Mouse (Mus musculus) lung, postnatal 14 days (tissue): Measurements from ENCODE around the gene Tmigd3.

ENCODE experiments used
- DNase-seq: peaks from one replicate; pipeline ENCODE4 v3.0.0; 2021

The Tmigd3 gene

GRCm38 (mm10) chr3:105870558-105870957 is at the start of gene Tmigd3, which contains the start of gene Adora3:
Gene Tmigd3, plus strand, starts transcription at chr3:105870903.
Gene Adora3, plus strand, starts transcription at chr3:105870858.
- DNase-seq = no peak

GRCm38 (mm10) chr3:105821504-105821903 is 49.2 kb upstream of the Tmigd3 start:
- DNase-seq = no peak

- DNase-seq = no peak
Measured at GRCm38 (mm10) chr3:105823609-105824008, 47.1 kb upstream of the Tmigd3 start.

GRCm38 (mm10) chr3:105824103-105824502 is 46.6 kb upstream of the Tmigd3 start:
- no peak for DNase-seq

- no peak for DNase-seq
Measured at GRCm38 (mm10) chr3:105824704-105825103, 46.0 kb upstream of the Tmigd3 start.

- peak; percentile 50 for DNase-seq
Measured at GRCm38 (mm10) chr3:105825501-105826161, 45.1 kb upstream of the Tmigd3 start.

- no peak for DNase-seq
Measured at GRCm38 (mm10) chr3:105831584-105831983, 39.1 kb upstream of the Tmigd3 start.

- DNase-seq = no peak
Measured at GRCm38 (mm10) chr3:105835875-105836274, 34.8 kb upstream of the Tmigd3 start.

GRCm38 (mm10) chr3:105836883-105837282 is 33.8 kb upstream of the Tmigd3 start:
- no peak for DNase-seq

- no peak for DNase-seq
Measured at GRCm38 (mm10) chr3:105838655-105839054, 32.0 kb upstream of the Tmigd3 start.

- DNase-seq = no peak
Measured at GRCm38 (mm10) chr3:105839836-105840235, 30.9 kb upstream of the Tmigd3 start.

- DNase-seq = no peak
Measured at GRCm38 (mm10) chr3:105846294-105847069, 24.2 kb upstream of the Tmigd3 start.

- no peak for DNase-seq
Measured at GRCm38 (mm10) chr3:105853781-105854180, 16.9 kb upstream of the Tmigd3 start.

- no peak for DNase-seq
Measured at GRCm38 (mm10) chr3:105854786-105855185, 15.9 kb upstream of the Tmigd3 start.

- DNase-seq = no peak
Measured at GRCm38 (mm10) chr3:105857513-105857912, 13.2 kb upstream of the Tmigd3 start.

GRCm38 (mm10) chr3:105861747-105862366 is 8.8 kb upstream of the Tmigd3 start:
- DNase-seq = no peak

GRCm38 (mm10) chr3:105864123-105864522 is 6.6 kb upstream of the Tmigd3 start:
- no peak for DNase-seq

GRCm38 (mm10) chr3:105865122-105865521 is 5.6 kb upstream of the Tmigd3 start:
- DNase-seq = no peak

- peak; percentile 21 for DNase-seq
Measured at GRCm38 (mm10) chr3:105868135-105868534, 2.6 kb upstream of the Tmigd3 start.

GRCm38 (mm10) chr3:105872034-105872433 is 1.3 kb downstream of the Tmigd3 start:
- no peak for DNase-seq

- no peak for DNase-seq
Measured at GRCm38 (mm10) chr3:105872579-105872978, 1.9 kb downstream of the Tmigd3 start.

- DNase-seq = no peak
Measured at GRCm38 (mm10) chr3:105873451-105874445, 3.0 kb downstream of the Tmigd3 start.

- no peak for DNase-seq
Measured at GRCm38 (mm10) chr3:105876022-105876421, 5.3 kb downstream of the Tmigd3 start.
